Mouse (Mus musculus) embryonic facial prominence, embryonic 10.5 days (tissue): ENCODE measurements around the gene Gm21969. TPM values are rescaled to one million over a fixed set of nuclear protein-coding genes. Genes with fewer than 3 reads are reported as not detected.
A peak's percentile ranks its signal among the peaks of the same experiment; 100 is the strongest.

Experiments
- DNase-seq: peaks from one replicate; pipeline ENCODE4 v3.0.0-alpha.2; 2017; ENCODE audit warnings: low spot score
- H3K27ac ChIP-seq: fragments of 300-500 bp; sonication (generic); replicated peaks from 2 replicates; pipeline ENCODE4 v1.5.1; 2016; ENCODE audit warnings: mild to moderate bottlenecking
- H3K27me3 ChIP-seq: fragments of 300-500 bp; sonication (generic); replicated peaks from 2 replicates; pipeline ENCODE4 v1.6.1; 2016; ENCODE audit warnings: low read depth, mild to moderate bottlenecking; ENCODE audit not compliant: poor library complexity, severe bottlenecking
- H3K36me3 ChIP-seq: fragments of 300-500 bp; sonication (generic); replicated peaks from 2 replicates; pipeline ENCODE4 v1.6.1; 2016; ENCODE audit warnings: mild to moderate bottlenecking, moderate library complexity
- H3K4me1 ChIP-seq: fragments of 300-500 bp; sonication (generic); 2 replicates; pipeline ENCODE4 v1.6.1; 2016
- H3K4me3 ChIP-seq: fragments of 300-500 bp; sonication (generic); 2 replicates; pipeline ENCODE4 v1.5.1; 2016; ENCODE audit warnings: mild to moderate bottlenecking, moderate library complexity
- H3K9me3 ChIP-seq: fragments of 300-500 bp; sonication (generic); 2 replicates; pipeline ENCODE4 v1.6.1; 2016; ENCODE audit warnings: mild to moderate bottlenecking
- WGBS: fragments of 180-500 bp; shearing (Covaris S2); methylation state at CpG from one replicate; pipeline ENCODE4 v1.1.7; 2016; 5-methylcytosine and 5-hydroxymethylcytosine counted together
- microRNA-seq: library from miRNA; unstranded; fragments of <30 nt; microRNA quantifications from one replicate; pipeline ENCODE4, GENCODE M21; 2017
- polyA plus RNA-seq: library from polyadenylated mRNA; unstranded; fragments of >200 nt; fragmentation: Nextera tagmentation; extraction: Ambion mirVana; gene quantifications from 2 replicates; pipeline ENCODE4 v1.2.1, GENCODE M21; 2016

Gm21969 gene
- polyA plus RNA-seq, 1 experiment from 2014 or later = not detected

GRCm38 (mm10) chr4:139693315-139693714 is 90.3 kb downstream of the Gm21969 start:
- no peak for DNase-seq
- H3K4me1 ChIP-seq = peaks cover 25% of the 10 kb centered on the region
- H3K9me3 ChIP-seq = no peaks in the 10 kb centered on the region
- WGBS = 32% methylated on average over 5 of the region's 5 CpGs
- H3K27me3 ChIP-seq = peaks cover 69% of the 10 kb centered on the region
- no peaks in the 10 kb centered on the region for H3K36me3 ChIP-seq
- H3K4me3 ChIP-seq = no peak overlapping the region
- H3K27ac ChIP-seq = 0 out of 2 replicates have a peak overlapping the region, but pooled peaks have one; percentile 32

GRCm38 (mm10) chr4:139697755-139698154 is 94.8 kb downstream of the Gm21969 start:
- no peak overlapping the region for H3K4me3 ChIP-seq
- peak overlapping the region; percentile 27 for H3K27ac ChIP-seq
- no peaks in the 10 kb centered on the region for H3K36me3 ChIP-seq
- peak; percentile 47 for DNase-seq
- no peaks in the 10 kb centered on the region for H3K9me3 ChIP-seq
- H3K27me3 ChIP-seq = peaks cover 50% of the 10 kb centered on the region
- 6% methylated on average over 9 of the region's 9 CpGs for WGBS
- H3K4me1 ChIP-seq = peaks cover 26% of the 10 kb centered on the region

GRCm38 (mm10) chr4:139698602-139699001 is 95.6 kb downstream of the Gm21969 start:
- Histone ChIP-seq H3K27me3 (peaks cover 42% of the 10 kb centered on the region), H3K36me3 (no peaks in the 10 kb centered on the region), H3K4me1 (peaks cover 18% of the 10 kb centered on the region), H3K9me3 (no peaks in the 10 kb centered on the region), H3K27ac (no peak overlapping the region), H3K4me3 (no peak overlapping the region)
- no peak for DNase-seq
- 65% methylated on average over 8 of the region's 8 CpGs for WGBS

GRCm38 (mm10) chr4:139702914-139703313 is 99.9 kb downstream of the Gm21969 start:
- peaks cover 10% of the 10 kb centered on the region for H3K4me1 ChIP-seq
- no peak for DNase-seq
- H3K27ac ChIP-seq = no peak overlapping the region
- WGBS = 69% methylated on average over 4 of the region's 4 CpGs
- H3K36me3 ChIP-seq = no peaks in the 10 kb centered on the region
- H3K4me3 ChIP-seq = no peak overlapping the region
- H3K9me3 ChIP-seq = no peaks in the 10 kb centered on the region
- peaks cover 25% of the 10 kb centered on the region for H3K27me3 ChIP-seq

- Histone ChIP-seq H3K9me3 (no peaks in the 10 kb centered on the region), H3K4me3 (no peak overlapping the region), H3K4me1 (peaks cover 4% of the 10 kb centered on the region; the same call in 1 of the 2 replicates), H3K27ac (no peak overlapping the region), H3K27me3 (peaks cover 20% of the 10 kb centered on the region), H3K36me3 (no peaks in the 10 kb centered on the region)
- no peak for DNase-seq
- WGBS = 84% methylated on average over 11 of the region's 11 CpGs
These were observed 100.5 kb downstream of the Gm21969 start for GRCm38 (mm10) chr4:139703468-139703867.

GRCm38 (mm10) chr4:139705986-139706385 is 103.0 kb downstream of the Gm21969 start:
- peaks cover 9% of the 10 kb centered on the region; the same call in 1 of the 2 replicates for H3K4me1 ChIP-seq
- no peak overlapping the region for H3K4me3 ChIP-seq
- H3K36me3 ChIP-seq = no peaks in the 10 kb centered on the region
- no peak overlapping the region for H3K27ac ChIP-seq
- H3K9me3 ChIP-seq = no peaks in the 10 kb centered on the region
- WGBS = 91% methylated on average over 5 of the region's 5 CpGs
- H3K27me3 ChIP-seq = peaks cover 31% of the 10 kb centered on the region
- DNase-seq = no peak

GRCm38 (mm10) chr4:139710467-139711334 is 107.7 kb downstream of the Gm21969 start:
- H3K9me3 ChIP-seq = no peaks in the 10 kb centered on the region
- no peak for DNase-seq
- no peak overlapping the region; the same call in none of the 2 replicates for H3K27ac ChIP-seq
- H3K4me1 ChIP-seq = peaks cover 31% of the 10 kb centered on the region
- 42% methylated on average over 25 of the region's 25 CpGs for WGBS
- no peaks in the 10 kb centered on the region for H3K36me3 ChIP-seq
- H3K27me3 ChIP-seq = peaks cover 52% of the 10 kb centered on the region
- no peak overlapping the region for H3K4me3 ChIP-seq

Small RNA genes within 50 kb of the gene (microRNA-seq; reads per million reads assigned to microRNA genes)
- not detected for gene Gm25571
- not detected for gene Mir7020

Other genes with a start within 250 kb of the Gm21969 start
- 4.2 and 4.3 TPM in 2 replicates for gene Iffo2, start 72.6 kb upstream of the Gm21969 start, polyA plus RNA-seq
- 24.4 and 25.1 TPM in 2 replicates for gene Aldh4a1, start 19.7 kb downstream of the Gm21969 start, polyA plus RNA-seq
- not detected in 2 replicates for gene Tas1r2, start 50.4 kb downstream of the Gm21969 start, polyA plus RNA-seq
- gene Pax7, start 230.3 kb downstream of the Gm21969 start, polyA plus RNA-seq = 1.5 and 2.6 TPM in 2 replicates